Mouse (Mus musculus): ENCODE measurements around the gene 4921539E11Rik.

DNA sequence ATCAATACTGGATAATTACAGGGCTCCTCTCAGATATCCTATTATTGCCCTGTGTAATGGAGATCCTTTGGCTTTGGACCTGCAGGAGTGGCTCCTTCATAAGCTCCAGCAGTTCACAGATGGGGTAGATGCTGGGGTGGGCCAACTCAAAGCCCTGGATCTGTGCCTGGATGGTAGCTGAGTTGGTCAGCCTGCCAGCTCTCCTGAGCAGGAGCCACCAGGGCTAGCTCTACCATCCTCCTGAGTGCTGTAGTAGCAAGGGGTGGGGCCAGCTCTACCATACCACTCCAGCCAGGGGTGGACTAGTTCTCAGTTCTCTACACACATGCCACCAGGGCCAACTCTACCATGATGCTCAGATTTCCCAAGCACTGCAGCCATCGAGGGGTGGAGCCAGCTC, 90.6 kb downstream of the 4921539E11Rik start:
- TF ChIP-seq POLR2A (IDR thresholded peaks at IDR 0.05; ENCODE audit: low read depth, low read length) (no peak), CTCF (conservative IDR thresholded peaks at IDR 0.05; ENCODE audit: insufficient read depth, insufficient read length, low read depth, low read length) (no peak)

Data from kidney, adult 2 months (tissue).